Mouse (Mus musculus) spleen, adult 2 months (tissue): ENCODE results near the gene Mfsd11. TPM values are rescaled to one million over a fixed set of nuclear protein-coding genes. Genes with fewer than 3 reads are reported as not detected.

Experiments
- DNase-seq, 2 experiments: peaks; one replicate each; pipeline versions ENCODE4 v3.0.0 to v3.0.0-alpha.2; 2012 to 2021; ENCODE audit warnings: low spot score in 2 of 2, low read depth in 1 of 2
- H3K27ac ChIP-seq: fragments of 200-500 bp; 2 replicates; pipeline ENCODE4 v1.5.1; 2012; ENCODE audit warnings: low read length, inconsistent platforms; ENCODE audit not compliant: insufficient read depth
- H3K27me3 ChIP-seq: fragments of 200-500 bp; 2 replicates; pipeline ENCODE4 v1.6.1; 2012; ENCODE audit warnings: mild to moderate bottlenecking, moderate library complexity, low read length, inconsistent platforms; ENCODE audit not compliant: control insufficient read depth, insufficient read depth
- H3K36me3 ChIP-seq: fragments of 200-500 bp; 2 replicates; pipeline ENCODE4 v1.6.1; 2012; ENCODE audit warnings: mild to moderate bottlenecking, low read length, inconsistent platforms; ENCODE audit not compliant: control insufficient read depth, insufficient read depth
- H3K4me1 ChIP-seq: fragments of 200-500 bp; 2 replicates; pipeline ENCODE4 v1.6.1; 2011; ENCODE audit warnings: inconsistent platforms; ENCODE audit not compliant: control insufficient read depth, insufficient read depth, insufficient read length
- H3K4me3 ChIP-seq: fragments of 200-500 bp; 2 replicates; pipeline ENCODE4 v1.5.1; 2011; ENCODE audit warnings: mild to moderate bottlenecking, inconsistent platforms; ENCODE audit not compliant: insufficient read depth, insufficient read length; ENCODE audit errors: extremely low read depth
- CTCF ChIP-seq: fragments of 200-500 bp; IDR thresholded peaks from 2 replicates; pipeline ENCODE4 v1.5.1; 2011; ENCODE audit warnings: mild to moderate bottlenecking, inconsistent platforms; ENCODE audit not compliant: insufficient read depth, insufficient read length, insufficient replicate concordance; ENCODE audit errors: extremely low read depth
- POLR2A ChIP-seq: fragments of 200-500 bp; IDR thresholded peaks from 2 replicates; pipeline ENCODE4 v1.6.1; 2011; ENCODE audit warnings: low read depth, low read length, inconsistent platforms
- WGBS: fragments of 180-500 bp; shearing (Covaris S2); methylation state at CpG from one replicate; pipeline ENCODE4 v1.1.7; 2018; 5-methylcytosine and 5-hydroxymethylcytosine counted together
- polyA plus RNA-seq: library from polyadenylated mRNA; depleted of rRNA; stranded (reverse); fragments of >200 nt; gene quantifications from 2 replicates; pipeline ENCODE4 v1.2.3, GENCODE M21; 2012

Gene Mfsd11
- polyA plus RNA-seq, 1 experiment, result 14.2 TPM

GRCm38 (mm10) chr11:116880839-116881238 is 28.6 kb downstream of the Mfsd11 start:
- no peak for TF ChIP-seq POLR2A
- TF ChIP-seq CTCF, result no peak
- Histone ChIP-seq H3K36me3 (no peaks in the 10 kb centered on the region), H3K27me3 (0 out of 2 replicates have a peak, but pooled peaks cover 1% of the 10 kb centered on the region), H3K4me3 (no peak overlapping the region), H3K4me1 (no peaks in the 10 kb centered on the region; the same call in 1 of the 2 replicates), H3K27ac (no peak overlapping the region)
- DNase-seq, result no peak
- 90% methylated on average over 7 of the region's 7 CpGs for WGBS

DNA sequence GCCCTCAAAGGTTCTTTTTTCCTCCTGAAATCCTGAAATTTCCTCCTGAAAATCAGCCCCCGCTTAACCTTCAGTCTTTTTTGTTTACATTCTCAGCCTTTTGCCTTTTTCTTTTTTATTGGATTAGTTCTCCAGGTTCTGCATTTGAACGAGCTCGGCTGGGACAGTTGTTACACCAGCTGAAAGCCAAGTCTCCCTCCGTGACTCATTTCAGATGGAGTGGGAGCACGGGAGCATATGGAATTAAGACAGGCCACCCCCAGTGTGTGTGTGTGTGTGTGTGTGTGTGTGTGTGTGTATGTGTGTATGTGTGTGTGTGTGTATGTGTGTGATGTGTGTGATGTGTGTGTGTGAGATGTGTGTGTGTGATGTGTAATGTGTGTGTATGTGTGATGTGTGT is 29.2 kb downstream of the Mfsd11 start:
- TF ChIP-seq CTCF (no peak), POLR2A (no peak)
- DNase-seq, result no peak
- H3K4me3 ChIP-seq, result no peak overlapping the region
- 0 out of 2 replicates have a peak, but pooled peaks cover 1% of the 10 kb centered on the region for H3K27me3 ChIP-seq
- H3K27ac ChIP-seq, result no peak overlapping the region
- 93% methylated on average over 5 of the region's 5 CpGs for WGBS
- no peaks in the 10 kb centered on the region; the same call in 1 of the 2 replicates for H3K4me1 ChIP-seq
- no peaks in the 10 kb centered on the region for H3K36me3 ChIP-seq

DNA sequence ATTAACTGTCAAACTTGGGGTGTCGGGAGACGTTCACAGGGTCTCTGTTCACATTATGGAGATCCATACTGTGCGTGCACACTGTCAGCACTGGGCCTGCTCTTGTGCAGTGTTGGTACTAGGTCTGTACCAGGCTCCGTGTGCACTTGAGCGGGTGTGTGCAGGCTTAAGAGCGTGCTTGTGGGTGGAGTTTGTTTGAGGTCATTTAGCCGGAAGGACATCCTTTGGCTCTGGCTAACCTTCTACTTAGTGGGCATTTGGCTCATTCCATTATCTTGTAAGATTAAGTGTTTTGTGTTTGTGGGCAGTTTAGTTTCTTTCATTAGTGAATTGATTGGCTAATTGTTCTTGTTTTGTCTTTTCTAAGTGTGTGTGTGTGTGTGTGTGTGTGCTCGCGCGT is 30.2 kb downstream of the Mfsd11 start:
- Histone ChIP-seq H3K27me3 (0 out of 2 replicates have a peak, but pooled peaks cover 1% of the 10 kb centered on the region), H3K27ac (no peak overlapping the region), H3K4me3 (no peak overlapping the region), H3K4me1 (no peaks in the 10 kb centered on the region; the same call in 1 of the 2 replicates), H3K36me3 (no peaks in the 10 kb centered on the region)
- DNase-seq, result no peak
- TF ChIP-seq CTCF (no peak), POLR2A (no peak)
- 95% methylated on average over 10 of the region's 10 CpGs for WGBS

- Histone ChIP-seq H3K4me1 (no peaks in the 10 kb centered on the region; the same call in 1 of the 2 replicates), H3K27ac (no peak overlapping the region), H3K4me3 (no peak overlapping the region), H3K27me3 (0 out of 2 replicates have a peak, but pooled peaks cover 1% of the 10 kb centered on the region), H3K36me3 (no peaks in the 10 kb centered on the region)
- WGBS, result 81% methylated on average over 6 of the region's 6 CpGs
- TF ChIP-seq POLR2A, result no peak
- TF ChIP-seq CTCF, result no peak
- no peak for DNase-seq
These were observed 31.8 kb downstream of the Mfsd11 start for GRCm38 (mm10) chr11:116884061-116884460.

DNA sequence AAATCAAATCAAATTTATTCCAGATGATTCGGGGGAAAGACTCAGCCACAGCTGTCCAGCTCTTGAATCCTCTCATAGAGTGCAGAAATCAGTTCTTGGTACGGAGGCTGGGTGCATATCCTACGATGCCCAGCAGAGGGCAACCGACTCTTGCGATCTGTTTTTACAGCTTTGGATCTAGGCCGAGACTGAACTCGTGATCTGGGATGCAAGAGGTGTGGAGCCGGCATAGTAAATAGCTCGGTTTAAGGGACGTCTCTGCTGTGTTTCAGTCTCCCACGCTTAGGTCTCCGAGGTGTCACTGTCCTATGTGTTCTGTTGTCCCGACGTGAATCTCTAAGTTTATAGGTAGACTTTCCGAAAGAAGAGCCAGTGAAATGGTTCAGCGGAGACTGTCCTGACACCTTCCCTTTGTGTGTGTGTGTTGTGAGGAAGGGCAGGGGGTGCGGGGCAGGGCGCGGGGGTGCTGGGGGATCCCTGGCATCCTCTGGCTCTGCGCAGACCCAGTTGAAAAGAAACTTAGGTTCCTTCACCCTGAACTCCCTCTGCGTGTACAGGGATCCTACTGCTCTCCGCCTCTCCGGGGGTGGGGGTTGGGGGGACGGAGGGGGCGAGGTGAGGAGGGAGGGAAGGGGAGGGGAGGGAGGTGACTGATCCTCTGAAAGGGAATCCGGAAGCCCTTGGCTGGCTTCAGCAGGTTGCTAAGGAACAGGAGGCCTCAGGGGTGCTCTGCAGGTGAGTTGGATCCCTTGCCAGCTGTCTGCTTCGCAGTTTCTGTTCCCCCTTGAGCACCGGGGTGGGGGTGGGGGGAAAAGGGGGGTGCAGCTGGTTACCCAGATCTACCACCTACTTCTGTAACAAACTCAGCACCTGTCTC is 33.3 kb downstream of the Mfsd11 start:
- no peak overlapping the region for H3K27ac ChIP-seq
- H3K27me3 ChIP-seq, result 0 out of 2 replicates have a peak, but pooled peaks cover 1% of the 10 kb centered on the region
- peak overlapping the region; percentile 32 for H3K4me3 ChIP-seq
- H3K36me3 ChIP-seq, result no peaks in the 10 kb centered on the region
- DNase-seq, result peak; percentile 49 to 69
- WGBS, result 4% methylated on average over 28 of the region's 28 CpGs
- no peak for TF ChIP-seq POLR2A
- TF ChIP-seq CTCF, result peak; percentile 84; the same call in 1 of the 2 replicates
- H3K4me1 ChIP-seq, result no peaks in the 10 kb centered on the region; the same call in 1 of the 2 replicates

- TF ChIP-seq CTCF (no peak), POLR2A (no peak)
- WGBS, result 76% methylated on average over 5 of the region's 5 CpGs
- no peaks in the 10 kb centered on the region; the same call in 1 of the 2 replicates for H3K4me1 ChIP-seq
- H3K4me3 ChIP-seq, result no peak overlapping the region
- DNase-seq, result no peak
- no peak overlapping the region for H3K27ac ChIP-seq
- H3K36me3 ChIP-seq, result no peaks in the 10 kb centered on the region
- 0 out of 2 replicates have a peak, but pooled peaks cover 1% of the 10 kb centered on the region for H3K27me3 ChIP-seq
These were observed 34.9 kb downstream of the Mfsd11 start for GRCm38 (mm10) chr11:116887136-116887535.
